Mouse (Mus musculus) lung, embryonic 14.5 days (tissue): Measurements from ENCODE around the gene Me3. TPM values are rescaled to one million over a fixed set of nuclear protein-coding genes. Genes with fewer than 3 reads are reported as not detected.

ENCODE experiments used
- ATAC-seq: fragments of 200-750 bp; cut with Nextera tagmentation; 2 replicates; pipeline ENCODE4 v1.8.0; 2017; ENCODE audit warnings: mild to moderate bottlenecking, moderate TSS enrichment, moderate library complexity; ENCODE audit not compliant: insufficient read depth
- DNase-seq: peaks from one replicate; pipeline ENCODE4 v3.0.0-alpha.2; 2015
- H3K27ac ChIP-seq: fragments of 300-500 bp; sonication (generic); 2 replicates; pipeline ENCODE4 v1.5.1; 2014; ENCODE audit warnings: low read depth, mild to moderate bottlenecking, moderate library complexity
- H3K27me3 ChIP-seq: fragments of 300-500 bp; sonication (generic); 2 replicates; pipeline ENCODE4 v1.6.1; 2014; ENCODE audit warnings: low read length, control low read depth; ENCODE audit not compliant: insufficient read depth
- H3K36me3 ChIP-seq: fragments of 300-500 bp; sonication (generic); 2 replicates; pipeline ENCODE4 v1.6.1; 2014; ENCODE audit warnings: control low read depth; ENCODE audit not compliant: insufficient read depth
- H3K4me1 ChIP-seq: fragments of 300-500 bp; sonication (generic); 2 replicates; pipeline ENCODE4 v1.6.1; 2014; ENCODE audit warnings: antibody characterized with exemption, control low read depth; ENCODE audit not compliant: insufficient read depth
- H3K4me2 ChIP-seq: fragments of 300-500 bp; sonication (generic); 2 replicates; pipeline ENCODE4 v1.6.1; 2014; ENCODE audit warnings: mild to moderate bottlenecking
- H3K4me3 ChIP-seq: fragments of 300-500 bp; sonication (generic); 2 replicates; pipeline ENCODE4 v1.5.1; 2014; ENCODE audit warnings: low read depth, low read length
- H3K9ac ChIP-seq: fragments of 300-500 bp; sonication (generic); 2 replicates; pipeline ENCODE4 v1.6.1; 2014
- H3K9me3 ChIP-seq: fragments of 300-500 bp; sonication (generic); 2 replicates; pipeline ENCODE4 v1.6.1; 2016; ENCODE audit warnings: low read depth, low read length, control low read depth
- CTCF ChIP-seq: IDR thresholded peaks from 2 replicates; pipeline ENCODE4 v1.5.1; 2016; ENCODE audit warnings: antibody characterized with exemption, low read depth
- WGBS: fragments of 180-500 bp; shearing (Covaris S2); extraction: QIAGEN DNeasy Blood & Tissue Kit; methylation state at CpG from one replicate; pipeline ENCODE4 v1.1.7; 2014; 5-methylcytosine and 5-hydroxymethylcytosine counted together
- polyA plus RNA-seq: library from polyadenylated mRNA; unstranded; fragments of >200 nt; fragmentation: Nextera tagmentation; extraction: Ambion mirVana; gene quantifications from 2 replicates; pipeline ENCODE4 v1.2.1, GENCODE M21; 2014

Gene Me3
- polyA plus RNA-seq, 1 experiment from 2014 or later: 0.84 TPM

- Histone ChIP-seq H3K4me3 (no peak overlapping the region), H3K4me2 (no peak overlapping the region), H3K27ac (no peak overlapping the region), H3K9ac (no peak overlapping the region), H3K36me3 (no peaks in the 10 kb centered on the region), H3K27me3 (no peaks in the 10 kb centered on the region), H3K9me3 (no peaks in the 10 kb centered on the region), H3K4me1 (no peaks in the 10 kb centered on the region)
- no peak for ATAC-seq
- 46% methylated on average over 2 of the region's 2 CpGs for WGBS
- no peak for DNase-seq
- TF ChIP-seq CTCF: no peak
These were observed 78.6 kb downstream of the Me3 start for GRCm38 (mm10) chr7:89710776-89711175.

GRCm38 (mm10) chr7:89713059-89713458 is 80.9 kb downstream of the Me3 start:
- no peak overlapping the region for H3K4me3 ChIP-seq
- H3K4me1 ChIP-seq: no peaks in the 10 kb centered on the region
- H3K27ac ChIP-seq: no peak overlapping the region
- H3K9ac ChIP-seq: no peak overlapping the region
- no peaks in the 10 kb centered on the region for H3K36me3 ChIP-seq
- no peak overlapping the region for H3K4me2 ChIP-seq
- TF ChIP-seq CTCF: no peak
- no peaks in the 10 kb centered on the region for H3K9me3 ChIP-seq
- DNase-seq (no peak), ATAC-seq (no peak)
- no peaks in the 10 kb centered on the region for H3K27me3 ChIP-seq

- no peaks in the 10 kb centered on the region for H3K36me3 ChIP-seq
These were observed 84.0 kb downstream of the Me3 start for GRCm38 (mm10) chr7:89716226-89716625.

GRCm38 (mm10) chr7:89717521-89717920 is 85.3 kb downstream of the Me3 start:
- no peak for ATAC-seq
- Histone ChIP-seq H3K27me3 (no peaks in the 10 kb centered on the region), H3K4me3 (no peak overlapping the region), H3K9ac (no peak overlapping the region), H3K4me1 (no peaks in the 10 kb centered on the region), H3K36me3 (no peaks in the 10 kb centered on the region), H3K4me2 (no peak overlapping the region), H3K9me3 (no peaks in the 10 kb centered on the region), H3K27ac (no peak overlapping the region)
- DNase-seq: no peak
- WGBS: 28% methylated on average over 2 of the region's 2 CpGs
- TF ChIP-seq CTCF: no peak

More at GRCm38 (mm10) chr7:89716226-89716625, 84.0 kb downstream of the Me3 start:
- Histone ChIP-seq H3K4me1 (no peaks in the 10 kb centered on the region), H3K4me3 (no peak overlapping the region), H3K4me2 (no peak overlapping the region), H3K9me3 (no peaks in the 10 kb centered on the region), H3K27me3 (no peaks in the 10 kb centered on the region), H3K9ac (no peak overlapping the region), H3K27ac (no peak overlapping the region)
- no peak for TF ChIP-seq CTCF
- 72% methylated on average over 3 of the region's 3 CpGs for WGBS
- DNase-seq: no peak
- no peak for ATAC-seq

GRCm38 (mm10) chr7:89718264-89718663 is 86.1 kb downstream of the Me3 start:
- Histone ChIP-seq H3K4me2 (no peak overlapping the region), H3K9ac (no peak overlapping the region), H3K27me3 (no peaks in the 10 kb centered on the region), H3K36me3 (no peaks in the 10 kb centered on the region), H3K27ac (no peak overlapping the region), H3K9me3 (no peaks in the 10 kb centered on the region), H3K4me1 (no peaks in the 10 kb centered on the region), H3K4me3 (no peak overlapping the region)
- WGBS: 70% methylated on average over 2 of the region's 2 CpGs
- TF ChIP-seq CTCF: no peak
- DNase-seq: no peak
- ATAC-seq: no peak

- H3K9me3 ChIP-seq: no peaks in the 10 kb centered on the region
- no peak overlapping the region for H3K27ac ChIP-seq
- no peaks in the 10 kb centered on the region for H3K4me1 ChIP-seq
- H3K36me3 ChIP-seq: no peaks in the 10 kb centered on the region
- no peak overlapping the region for H3K9ac ChIP-seq
- no peaks in the 10 kb centered on the region for H3K27me3 ChIP-seq
- no peak for TF ChIP-seq CTCF
- DNase-seq: no peak
- no peak for ATAC-seq
- H3K4me3 ChIP-seq: no peak overlapping the region
- no peak overlapping the region for H3K4me2 ChIP-seq
- 49% methylated on average over 2 of the region's 2 CpGs for WGBS
These were observed 88.1 kb downstream of the Me3 start for GRCm38 (mm10) chr7:89720256-89720655.

- ATAC-seq: no peak
- H3K9me3 ChIP-seq: no peaks in the 10 kb centered on the region
- H3K4me2 ChIP-seq: no peak overlapping the region
- H3K36me3 ChIP-seq: no peaks in the 10 kb centered on the region
- no peak for TF ChIP-seq CTCF
- H3K4me1 ChIP-seq: peaks cover 5% of the 10 kb centered on the region; the same call in 1 of the 2 replicates
- H3K27ac ChIP-seq: no peak overlapping the region
- H3K4me3 ChIP-seq: no peak overlapping the region
- H3K9ac ChIP-seq: no peak overlapping the region
- DNase-seq: no peak
- no peaks in the 10 kb centered on the region for H3K27me3 ChIP-seq
- WGBS: 74% methylated on average over 3 of the region's 3 CpGs
These were observed 94.5 kb downstream of the Me3 start for GRCm38 (mm10) chr7:89726712-89727111.

GRCm38 (mm10) chr7:89727615-89728014 is 95.4 kb downstream of the Me3 start:
- ATAC-seq (peak; percentile 89), DNase-seq (peak; percentile 78)
- H3K4me3 ChIP-seq: no peak overlapping the region
- H3K4me1 ChIP-seq: peaks cover 5% of the 10 kb centered on the region; the same call in 1 of the 2 replicates
- H3K27ac ChIP-seq: no peak overlapping the region
- no peaks in the 10 kb centered on the region for H3K9me3 ChIP-seq
- no peaks in the 10 kb centered on the region for H3K27me3 ChIP-seq
- 33% methylated on average over 1 of the region's 1 CpGs for WGBS
- no peaks in the 10 kb centered on the region for H3K36me3 ChIP-seq
- H3K4me2 ChIP-seq: no peak overlapping the region
- no peak overlapping the region for H3K9ac ChIP-seq
- no peak for TF ChIP-seq CTCF
